Mouse (Mus musculus) erythroblast, adult 5-6 weeks (primary cell): Measurements from ENCODE around the gene Etl4. TPM values are rescaled to one million over a fixed set of nuclear protein-coding genes. Genes with fewer than 3 reads are reported as not detected.

ENCODE experiments used
- ATAC-seq: replicated peaks from 2 replicates; pipeline ENCODE4 v1.8.0; 2016; ENCODE audit warnings: moderate number of reproducible peaks, mild to moderate bottlenecking, moderate TSS enrichment, inconsistent platforms; ENCODE audit not compliant: poor library complexity, low FRiP score, severe bottlenecking
- total RNA-seq, 2 experiments: library from RNA; stranded (forward) in 1 of 2; stranded (reverse) in 1 of 2; fragments of 150-400 nt in 1 of 2; fragments of 200-764, 138-1000 nt in 1 of 2; gene quantifications; 2 replicates each; pipeline versions ENCODE4 v1.2.3 to v1.2.4; 2015 to 2017; ENCODE audit warnings: low replicate concordance in 2 of 2

Gene Etl4
- total RNA-seq, 2 experiments from 2014 or later = 0.34 TPM; not detected in 1

DNA sequence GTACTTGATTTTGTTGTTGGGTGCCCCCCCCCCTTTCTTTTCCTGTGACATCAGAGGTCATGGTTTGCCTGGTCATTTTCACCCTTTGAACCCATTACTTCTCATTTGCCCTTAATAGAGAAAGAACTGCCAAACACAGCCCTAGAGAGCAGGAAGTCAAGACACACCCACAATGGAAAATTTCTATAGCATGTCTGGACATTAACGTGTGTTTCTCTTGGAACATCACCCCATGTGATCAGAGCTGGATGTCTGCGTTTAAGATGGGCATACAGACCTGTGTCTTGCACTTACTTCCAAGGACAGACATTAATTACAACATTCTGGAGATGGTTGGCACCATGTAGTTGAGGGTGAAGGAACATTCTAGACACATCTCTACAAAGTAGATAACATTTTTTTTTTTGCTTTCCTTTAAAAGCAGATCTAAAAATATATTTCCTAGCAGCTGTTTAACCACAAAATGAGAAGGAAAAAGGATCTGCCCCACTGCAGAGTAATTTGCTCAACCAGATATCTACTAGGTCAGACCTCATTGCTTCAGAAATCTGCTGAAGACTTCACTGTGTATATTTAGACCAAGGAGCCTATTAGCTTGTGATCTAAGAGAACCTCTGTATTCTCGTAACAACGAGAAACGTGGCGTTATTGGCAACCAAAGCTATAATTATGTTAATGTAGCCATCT lies 818.3 kb downstream of the Etl4 start:
- no peak for ATAC-seq

DNA sequence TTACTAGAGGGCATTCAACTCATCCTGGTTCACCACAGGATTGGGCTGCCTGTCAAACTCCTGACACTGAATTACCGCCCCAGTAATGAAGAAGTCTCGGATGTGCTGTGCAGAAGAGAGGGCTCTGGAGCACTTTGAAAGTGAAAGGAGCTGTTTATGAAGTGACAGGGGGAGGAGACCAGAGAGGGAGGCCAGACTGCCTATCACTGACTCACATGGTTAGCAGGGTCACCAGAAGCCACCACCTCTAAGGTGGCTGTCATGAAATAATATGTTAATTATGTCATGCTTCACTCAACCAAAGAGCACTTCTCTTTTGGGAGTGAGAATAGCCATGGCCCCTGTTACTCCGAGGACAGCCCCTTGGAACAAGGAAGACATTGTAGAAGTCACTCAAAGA lies 825.9 kb downstream of the Etl4 start:
- no peak for ATAC-seq

DNA sequence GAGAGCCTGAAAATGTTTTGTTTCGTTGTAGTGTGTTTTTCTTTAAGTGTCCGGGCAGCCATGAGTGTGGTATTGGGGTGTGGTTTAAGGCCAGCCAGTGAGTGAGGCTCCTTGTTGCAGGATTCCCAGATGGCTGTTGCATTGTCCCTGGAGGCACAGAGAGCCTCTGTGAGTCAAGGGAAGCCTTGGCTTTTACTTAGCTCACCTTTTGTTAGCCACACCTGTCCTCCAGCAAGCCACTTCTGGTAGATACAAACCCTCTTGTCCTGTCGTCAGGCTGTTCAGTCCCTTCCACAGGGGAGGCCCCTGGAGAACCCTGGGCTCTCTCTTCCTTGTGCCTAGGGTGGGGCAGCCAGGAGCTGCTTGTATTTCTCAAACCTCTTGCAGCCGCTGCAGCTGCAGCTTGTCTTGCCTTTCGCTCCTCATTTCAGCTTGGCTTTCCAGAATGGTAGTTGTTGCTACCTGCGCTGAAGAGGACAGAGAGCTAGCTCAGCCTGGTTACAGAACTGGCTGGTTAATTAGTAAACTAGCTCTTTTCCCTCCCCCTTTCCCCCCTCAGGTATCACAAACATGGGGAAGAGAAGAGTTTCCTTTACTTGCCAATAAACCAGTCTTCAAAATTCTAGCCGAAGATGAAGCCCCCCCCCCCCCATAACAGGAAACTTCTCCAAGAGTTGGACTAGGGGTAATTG lies 826.9 kb downstream of the Etl4 start:
- no peak for ATAC-seq

DNA sequence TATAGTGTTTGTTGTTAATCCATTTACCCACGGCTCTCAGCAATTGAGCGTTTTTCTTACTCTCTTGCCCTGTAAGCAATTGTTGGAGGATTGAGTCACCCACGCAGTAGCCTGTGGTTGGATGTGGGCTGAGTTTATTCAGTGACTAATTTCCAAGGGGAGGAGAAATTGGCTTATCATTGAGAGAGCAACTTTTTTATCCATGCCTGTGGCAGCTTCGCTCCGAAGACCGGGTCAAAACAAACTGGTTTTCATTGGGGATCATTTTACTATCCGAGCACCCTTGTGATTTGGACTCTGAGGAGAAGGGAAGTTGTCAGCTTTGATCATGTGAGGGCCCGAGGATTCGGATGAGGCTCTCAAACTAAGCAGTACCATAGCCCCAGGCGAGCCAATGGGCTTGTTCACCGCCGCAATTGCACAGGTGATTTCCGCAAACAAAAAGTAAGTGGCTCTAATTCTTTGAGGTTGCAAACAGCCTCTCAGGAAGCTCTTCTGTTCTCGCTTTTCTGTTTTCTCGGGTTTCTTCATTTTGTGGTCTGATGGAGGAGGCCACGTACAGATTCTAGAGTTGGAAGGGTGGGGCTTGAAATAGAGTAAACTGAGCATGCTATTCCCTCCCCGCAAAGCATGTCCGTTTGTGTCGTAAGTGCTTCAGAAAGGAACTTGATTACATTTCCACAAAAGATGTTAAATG lies 827.7 kb downstream of the Etl4 start:
- ATAC-seq = no peak

DNA sequence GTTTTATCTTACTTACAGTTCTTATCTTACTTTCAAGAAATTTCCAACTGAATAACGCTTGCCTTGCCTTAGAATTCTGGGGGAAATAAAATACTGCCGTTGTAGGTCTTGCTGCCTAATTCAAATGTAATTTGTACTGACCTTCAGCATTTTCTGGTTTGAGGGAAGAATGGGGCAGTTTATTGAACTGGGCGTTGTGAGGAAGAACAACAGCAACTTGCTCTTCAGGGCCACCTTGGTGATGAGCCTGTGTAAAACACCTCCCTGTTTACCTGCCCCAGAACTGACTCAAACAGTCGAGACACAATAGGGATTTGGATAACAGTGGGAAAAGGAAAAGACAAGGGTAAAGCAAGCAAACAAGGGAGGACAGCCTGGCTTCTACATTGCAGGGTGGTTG lies 828.3 kb downstream of the Etl4 start:
- no peak for ATAC-seq

DNA sequence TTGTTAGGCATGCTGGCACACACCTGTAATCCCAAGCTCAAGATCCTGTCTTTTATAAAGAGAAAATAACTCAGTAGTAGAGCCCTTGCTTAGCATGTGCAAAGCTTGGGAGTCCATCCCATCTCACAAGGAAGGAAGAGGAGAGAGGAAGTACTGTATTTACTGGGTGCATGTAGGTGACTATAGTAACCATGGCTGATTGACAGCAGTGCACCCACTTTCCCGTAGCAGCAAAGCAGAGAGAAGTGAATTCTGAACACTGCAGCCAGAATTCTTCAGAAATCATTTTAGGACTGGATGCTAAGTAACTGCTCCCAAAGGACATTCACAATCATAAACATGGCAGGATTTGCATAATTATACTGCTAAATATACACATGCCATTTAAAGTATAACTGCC lies 838.1 kb downstream of the Etl4 start:
- no peak for ATAC-seq

DNA sequence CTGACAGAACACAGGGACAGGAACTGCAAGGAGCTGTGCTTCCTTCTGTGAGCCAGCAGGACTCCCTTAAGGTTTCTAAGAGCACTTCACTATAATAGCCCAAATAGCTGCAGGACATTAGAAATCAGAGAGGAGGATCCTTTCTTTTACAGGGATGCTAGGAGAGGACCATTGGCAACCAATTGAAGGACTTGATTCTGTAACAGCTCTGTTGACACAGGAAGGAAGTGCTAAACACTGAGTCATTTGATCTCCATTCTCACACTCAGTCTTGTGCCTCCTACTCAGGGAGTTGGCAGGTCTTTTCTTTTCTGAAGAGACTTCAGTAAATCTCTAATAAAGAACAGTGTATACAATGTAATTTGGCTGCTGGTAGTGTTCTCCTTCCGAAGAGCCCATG lies 838.9 kb downstream of the Etl4 start:
- no peak for ATAC-seq

DNA sequence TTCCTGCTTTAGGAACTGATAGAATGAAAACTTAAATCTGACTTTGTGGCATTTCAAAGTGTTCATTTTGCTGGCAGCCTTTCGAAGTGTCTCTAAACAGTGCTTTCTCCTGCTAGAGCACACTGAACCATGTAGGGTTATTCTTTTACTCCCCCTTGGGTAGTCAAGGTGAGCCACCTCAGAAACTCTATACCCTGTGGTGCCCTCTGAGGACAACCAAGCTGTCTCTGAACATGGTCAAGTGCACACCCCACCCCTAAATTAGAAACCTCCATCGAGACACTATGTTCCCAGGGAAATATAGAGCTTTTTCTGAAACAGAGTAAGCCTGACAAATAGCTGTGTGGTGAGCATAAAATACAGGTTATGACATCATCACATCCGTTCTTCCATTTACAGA lies 840.1 kb downstream of the Etl4 start:
- ATAC-seq = no peak

DNA sequence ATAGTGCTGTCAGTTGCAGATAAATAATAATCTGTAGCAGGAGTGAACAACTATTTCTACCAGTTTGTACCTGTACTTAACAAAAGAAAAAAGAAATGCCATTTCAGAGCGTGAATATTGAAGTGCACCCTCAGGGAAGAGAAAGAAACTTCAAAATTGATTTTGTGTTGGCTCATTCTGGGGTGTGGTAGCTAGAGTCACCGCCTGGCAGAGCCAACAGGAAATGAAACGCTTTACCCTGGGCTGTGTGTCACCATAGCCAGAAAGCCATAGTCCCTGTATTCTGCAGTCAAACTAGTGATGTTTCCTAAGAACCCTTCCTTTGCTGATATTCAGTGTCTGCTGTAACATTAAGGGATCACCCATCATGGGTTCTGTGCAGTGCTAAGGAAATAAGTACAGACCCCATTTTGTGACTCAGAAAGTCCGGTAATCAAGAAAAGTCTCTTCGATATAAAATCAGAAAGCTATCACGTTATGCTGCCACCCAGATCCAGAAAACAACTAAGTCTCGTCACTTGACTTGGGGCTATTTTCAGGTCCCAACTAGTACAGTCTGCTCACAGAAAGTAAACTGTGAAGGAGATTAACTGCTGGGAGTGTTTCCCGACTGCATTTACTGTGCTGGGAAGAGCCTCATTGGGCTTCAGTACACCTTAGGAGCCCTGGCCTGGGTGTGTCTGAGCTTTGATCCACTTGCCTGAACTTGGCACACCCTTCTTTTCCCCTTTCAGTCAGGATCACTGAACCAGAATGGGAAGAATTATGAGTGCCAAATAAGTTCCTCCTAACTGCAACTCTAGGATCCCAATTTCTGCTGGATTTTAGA lies 843.9 kb downstream of the Etl4 start:
- no peak for ATAC-seq

DNA sequence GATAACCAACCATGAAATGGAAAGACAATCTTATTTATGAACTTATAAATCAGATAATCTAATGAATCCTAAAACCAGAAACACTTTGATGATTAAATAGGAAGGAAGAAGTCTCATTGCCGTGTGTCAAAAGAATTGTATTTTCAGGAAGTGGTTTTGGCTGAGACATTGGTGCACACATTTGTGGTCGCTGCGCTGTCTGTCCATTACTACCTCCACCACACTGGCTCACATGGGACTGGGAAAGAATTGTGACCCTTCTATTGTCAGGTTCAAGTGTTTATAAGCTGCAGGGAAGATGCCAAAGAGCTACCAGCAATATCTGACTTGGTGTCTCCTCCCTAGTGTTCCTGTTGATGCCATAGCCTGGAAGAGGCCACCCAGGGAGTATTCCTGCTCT lies 847.4 kb downstream of the Etl4 start:
- ATAC-seq = no peak

DNA sequence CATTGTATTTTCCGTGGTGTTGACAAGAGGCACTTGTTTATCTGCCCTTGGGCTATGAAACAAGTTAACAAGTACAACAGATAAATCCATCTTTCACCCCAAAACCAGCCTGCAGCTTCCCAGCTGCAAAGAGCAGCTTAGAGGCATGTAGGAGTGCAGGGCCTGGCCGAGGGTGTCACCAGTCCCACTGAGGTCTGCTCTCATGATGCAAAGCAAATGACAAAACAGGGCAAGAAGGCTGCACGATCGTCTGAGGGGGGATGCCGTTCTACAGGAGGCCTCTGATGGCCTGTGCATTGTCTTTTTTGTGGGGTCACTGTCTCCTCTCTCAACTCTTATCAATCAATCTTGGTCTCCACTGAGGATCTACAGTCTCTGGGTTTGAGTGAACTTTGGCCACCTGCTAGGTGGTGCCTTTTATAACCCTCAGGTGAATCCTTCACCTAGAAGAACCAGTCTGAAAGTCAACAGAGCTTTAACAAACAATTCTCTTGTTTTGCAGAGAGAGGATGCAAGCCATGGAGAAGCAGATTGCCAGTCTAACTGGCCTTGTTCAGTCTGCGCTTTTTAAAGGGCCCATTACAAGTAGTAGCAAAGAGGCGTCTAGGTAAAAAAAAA lies 849.6 kb downstream of the Etl4 start:
- ATAC-seq = no peak

DNA sequence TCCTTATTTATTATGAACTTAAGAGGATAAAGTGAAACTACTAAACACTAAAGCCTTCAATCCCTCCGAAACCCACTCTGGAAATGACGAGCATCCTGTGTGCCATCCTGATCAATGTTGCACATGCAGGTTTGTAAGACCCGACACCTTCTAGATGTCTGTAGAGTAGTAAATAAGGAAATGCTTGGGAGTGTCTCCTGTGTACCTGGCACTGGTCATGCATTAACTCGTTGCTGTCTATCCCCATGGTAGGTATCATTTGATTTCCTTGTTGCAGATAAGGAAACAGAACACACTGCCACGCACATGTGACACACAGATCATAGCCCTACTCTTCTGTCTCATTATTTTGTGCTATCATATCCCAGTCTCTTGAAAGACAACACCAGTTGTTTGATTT lies 851.7 kb downstream of the Etl4 start:
- no peak for ATAC-seq

DNA sequence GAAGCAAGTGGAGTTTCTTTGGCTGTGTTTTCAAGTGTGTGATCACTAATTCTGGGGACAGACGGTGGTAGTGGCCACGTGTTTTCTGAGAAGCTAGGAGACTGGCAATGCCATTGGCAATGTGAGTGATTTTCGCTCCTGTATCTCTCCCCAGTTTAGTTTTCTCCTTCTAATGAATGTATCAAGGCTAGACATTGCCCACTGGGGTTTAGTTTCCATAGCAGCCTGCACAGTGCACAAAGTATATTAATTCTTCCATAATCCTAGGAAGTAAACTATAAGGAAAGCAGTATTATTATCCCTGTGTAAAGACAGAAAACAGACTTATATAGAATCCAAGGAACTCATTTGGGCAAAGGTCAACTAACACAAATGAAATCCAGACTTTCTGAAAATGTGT lies 852.2 kb downstream of the Etl4 start:
- no peak for ATAC-seq

DNA sequence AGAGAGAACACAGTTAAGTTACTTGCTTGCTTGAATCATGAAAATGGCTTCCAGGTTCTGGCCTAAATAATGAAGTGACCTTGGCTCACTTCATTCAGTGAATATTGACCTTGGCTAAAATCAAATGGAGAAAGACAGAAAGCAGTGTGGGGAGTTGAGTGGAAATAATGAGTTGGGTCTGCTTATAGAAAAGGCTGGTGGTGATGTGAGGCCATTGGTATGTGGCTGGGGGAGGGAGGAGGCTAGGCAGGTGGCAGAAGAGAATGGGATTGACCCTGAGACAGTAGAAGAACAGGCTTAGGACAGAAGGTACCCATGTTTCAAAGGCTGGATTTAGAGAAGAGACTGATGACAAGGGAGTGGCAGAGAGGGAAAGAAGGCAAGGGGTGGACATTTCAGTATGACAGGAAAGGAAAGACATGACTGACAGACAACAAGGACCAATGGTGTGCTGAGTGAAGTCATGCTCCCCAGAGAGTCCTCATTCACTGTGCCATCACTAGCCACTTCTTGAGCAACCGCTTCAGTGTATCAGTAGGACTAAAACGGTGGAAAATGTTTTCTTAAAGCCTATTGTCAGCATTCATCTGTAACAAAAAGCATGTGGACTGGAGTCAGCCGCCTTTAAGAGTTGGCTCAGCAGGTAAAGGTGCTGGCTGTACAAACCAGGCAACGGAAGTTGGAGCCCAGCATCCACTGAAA lies 854.1 kb downstream of the Etl4 start:
- ATAC-seq = no peak

DNA sequence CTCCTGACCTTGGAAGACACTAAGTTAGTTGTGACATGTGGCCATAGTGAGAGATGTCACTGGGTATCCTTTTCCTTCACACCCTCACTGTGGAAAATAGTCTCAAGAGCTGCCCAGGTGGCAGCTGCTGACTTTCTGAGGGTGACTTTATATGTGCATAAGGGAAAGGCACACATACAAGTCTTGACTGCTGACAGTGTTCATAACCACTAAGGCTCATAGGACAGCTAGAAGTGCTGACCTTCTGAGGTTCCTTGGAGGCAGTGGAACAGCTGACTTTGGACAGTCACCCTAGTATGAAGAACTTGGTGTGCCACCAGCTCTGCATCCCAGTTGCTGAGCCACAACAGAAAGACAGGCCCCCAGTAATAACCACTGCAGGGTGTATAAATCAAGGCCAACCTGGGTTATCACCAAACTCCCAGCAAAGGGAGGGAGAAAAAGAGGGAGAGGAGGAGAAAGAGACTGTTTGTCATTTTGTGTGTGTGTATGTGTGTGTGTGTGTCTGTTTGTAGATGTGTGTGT lies 855.0 kb downstream of the Etl4 start:
- no peak for ATAC-seq

DNA sequence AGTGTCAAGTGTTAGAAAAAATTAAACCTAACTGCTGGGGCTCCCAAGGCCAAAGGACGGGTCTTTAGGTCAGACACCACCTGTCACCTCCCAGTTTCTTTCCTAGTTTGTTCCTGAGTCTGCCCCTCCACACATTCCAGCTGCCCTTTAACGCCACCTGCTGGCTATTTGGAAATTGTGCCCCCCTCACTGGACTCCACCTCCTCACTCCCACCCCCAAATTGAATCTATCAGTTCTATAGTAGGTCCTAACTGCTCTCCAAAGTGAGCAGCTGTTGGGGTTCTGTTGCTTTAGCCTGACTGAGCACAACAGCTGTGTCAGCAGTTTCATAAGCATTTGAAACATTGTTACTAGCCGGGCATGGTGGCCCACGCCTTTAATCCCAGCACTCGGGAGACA lies 859.1 kb downstream of the Etl4 start:
- ATAC-seq = no peak

DNA sequence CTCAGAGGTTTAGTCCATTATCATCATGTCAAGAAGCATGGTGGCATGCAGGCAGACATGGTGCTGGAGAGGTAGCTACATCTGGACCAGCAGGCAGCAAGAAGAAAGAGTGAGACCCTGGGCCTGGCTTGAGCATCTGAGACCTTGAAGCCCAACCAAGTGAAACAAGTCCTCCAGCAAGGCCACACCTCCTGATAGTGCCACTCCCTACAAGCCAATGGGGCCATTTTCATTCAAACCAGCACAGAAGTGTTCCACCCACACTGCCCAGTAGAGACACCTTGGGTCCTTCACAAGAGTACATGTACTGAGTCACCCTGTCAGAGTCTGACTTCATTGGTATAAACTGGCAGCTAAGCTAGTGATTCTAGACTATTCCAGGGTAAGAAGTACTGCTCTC lies 860.6 kb downstream of the Etl4 start:
- no peak for ATAC-seq

DNA sequence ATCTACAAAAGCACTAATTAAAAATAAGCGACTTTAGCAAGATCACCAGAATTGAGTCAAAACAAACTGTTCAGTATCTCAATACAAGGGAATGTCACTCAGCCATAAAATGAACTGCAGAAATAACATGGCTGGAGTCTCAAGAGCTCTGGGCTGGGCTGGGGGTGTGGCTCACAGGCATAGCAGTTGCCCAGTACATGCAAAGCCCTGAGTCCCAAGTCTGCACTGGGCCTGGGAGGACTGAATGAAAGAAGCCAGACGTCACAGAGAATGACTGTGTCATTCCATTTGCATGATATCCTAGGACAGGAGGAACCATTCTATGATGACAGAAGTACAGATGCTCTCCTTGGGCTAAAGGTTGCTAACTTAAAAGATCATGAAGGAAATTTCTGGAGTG lies 864.9 kb downstream of the Etl4 start:
- ATAC-seq = no peak

DNA sequence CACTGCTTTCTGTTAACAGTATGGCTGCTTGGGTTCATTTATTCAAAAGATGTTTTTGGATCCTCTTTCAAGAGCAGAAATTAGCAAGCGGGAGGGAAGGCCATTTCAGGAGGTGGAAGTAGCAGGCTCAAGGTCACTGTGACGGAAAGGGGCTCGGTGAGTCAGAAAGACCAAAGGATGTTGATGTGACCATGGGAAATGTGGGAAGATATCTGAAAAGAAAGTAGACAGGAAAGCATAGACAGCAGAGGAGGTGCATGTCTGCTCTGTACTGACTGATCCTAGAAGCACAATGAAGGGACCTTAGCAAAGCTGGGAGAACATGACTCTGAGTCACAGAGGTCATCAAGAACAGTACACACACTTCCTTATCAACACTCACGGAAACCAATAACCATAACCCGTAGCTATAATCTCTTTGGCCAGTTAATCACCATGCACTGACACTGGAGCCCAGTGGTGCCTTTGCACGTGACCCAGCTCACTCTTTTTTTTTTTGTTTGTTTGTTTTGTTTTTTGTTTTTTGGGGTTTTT lies 866.7 kb downstream of the Etl4 start:
- ATAC-seq = no peak
